Mouse (Mus musculus) adipose tissue, adult 10 weeks (tissue): ENCODE data around the gene Ttc6. TPM values are rescaled to one million over a fixed set of nuclear protein-coding genes. Genes with fewer than 3 reads are reported as not detected.

Experiments
- polyA plus RNA-seq: library from polyadenylated mRNA; stranded (reverse); fragments of 350-450 nt; fragmentation: Illumina TruSeq; extraction: RNeasy Lipid Tissue Mini Kit (QIAGEN cat#74804); gene quantifications from one replicate; pipeline ENCODE4 v1.2.3, GENCODE M21; 2014; ENCODE audit warnings: low read depth, low replicate concordance

Ttc6 gene
- polyA plus RNA-seq: 0.77 TPM

GRCm38 (mm10) chr12:57563909-57564308 lies at the start of gene Ttc6:
Ttc6 (plus strand) TSS chr12:57564113.

GRCm38 (mm10) chr12:57546415-57547201 lies 17.3 kb upstream of the Ttc6 start, which contains the start of gene Foxa1:
Foxa1 (minus strand) TSS chr12:57546916.

Other genes with a start within 250 kb of the Ttc6 start
- not detected for gene Foxa1, start 17.2 kb upstream of the Ttc6 start, polyA plus RNA-seq